Mouse (Mus musculus) heart, postnatal 10 days (tissue): Measurements from ENCODE around the gene Ctso. TPM values are rescaled to one million over a fixed set of nuclear protein-coding genes. Genes with fewer than 3 reads are reported as not detected.

Experiments
- DNase-seq, 2 experiments: peaks; one replicate each; pipeline ENCODE4 v3.0.0; 2021
- intact Hi-C: fragments of 180-260 bp; cut with DNase I; formaldehyde crosslinking; loops from one replicate; pipeline ENCODE4 v1.15.1; 2025
- total RNA-seq, 2 experiments: library from RNA; stranded (reverse); gene quantifications; 2 replicates each; pipeline ENCODE4 v1.2.3; 2021

Ctso gene
- 10 to 100 TPM; 10.2 to 11.0 TPM for total RNA-seq

- intact Hi-C loops: loop anchor here (5.0 kb wide), 2 partner anchors 95 to 425 kb away; partner anchors contain the start of gene Map9
- DNase-seq: peak; percentile 90 to 91
Measured at GRCm38 (mm10) chr3:81932141-81933101, at the start of gene Ctso. Gene Ctso (plus strand): TSS chr3:81932601.

GRCm38 (mm10) chr3:81883916-81884315, 48.5 kb upstream of the Ctso start:
- intact Hi-C loops: no loop called here
- DNase-seq: no peak

- DNase-seq: no peak
- intact Hi-C loops: no loop called here
Measured at GRCm38 (mm10) chr3:81885566-81885965, 46.8 kb upstream of the Ctso start.

- DNase-seq: no peak
- intact Hi-C loops: no loop called here
Measured at GRCm38 (mm10) chr3:81889137-81889536, 43.3 kb upstream of the Ctso start.

- no peak for DNase-seq
- intact Hi-C loops: no loop called here
Measured at GRCm38 (mm10) chr3:81910286-81911036, 21.9 kb upstream of the Ctso start.

- intact Hi-C loops: no loop called here
Measured at GRCm38 (mm10) chr3:81916030-81916686, 16.2 kb upstream of the Ctso start.

GRCm38 (mm10) chr3:81917354-81917935, 15.0 kb upstream of the Ctso start:
- no peak for DNase-seq
- intact Hi-C loops: no loop called here

More at GRCm38 (mm10) chr3:81916030-81916686, 16.2 kb upstream of the Ctso start:
- peak in 1 of 2 experiments; percentile 38 for DNase-seq

GRCm38 (mm10) chr3:81918215-81918614, 14.2 kb upstream of the Ctso start:
- intact Hi-C loops: no loop called here
- no peak for DNase-seq

- intact Hi-C loops: loop anchor here (5.0 kb wide), 1 partner anchor 1837 kb away; no protein-coding TSS in a partner anchor
- DNase-seq: no peak
Measured at GRCm38 (mm10) chr3:81919681-81920080, 12.7 kb upstream of the Ctso start.

GRCm38 (mm10) chr3:81922910-81923309, 9.5 kb upstream of the Ctso start:
- intact Hi-C loops: loop anchor here (5.0 kb wide), 1 partner anchor 1841 kb away; no protein-coding TSS in a partner anchor
- peak in 1 of 2 experiments; percentile 18 for DNase-seq

GRCm38 (mm10) chr3:81924931-81925330, 7.5 kb upstream of the Ctso start:
- intact Hi-C loops: loop anchor here (2.0 to 5.0 kb wide), 2 partner anchors 888 to 1843 kb away; partner anchors contain the start of gene Pdgfc
- peak; percentile 38 to 65 for DNase-seq

GRCm38 (mm10) chr3:81925856-81926255, 6.5 kb upstream of the Ctso start:
- intact Hi-C loops: loop anchor here (2.0 kb wide), 2 partner anchors 889 to 967 kb away; partner anchors contain the start of gene Pdgfc
- DNase-seq: no peak

GRCm38 (mm10) chr3:81926764-81927325, 5.6 kb upstream of the Ctso start:
- intact Hi-C loops: loop anchor here (2.0 kb wide), 1 partner anchor 968 kb away; no protein-coding TSS in a partner anchor
- DNase-seq: no peak

- DNase-seq: no peak
- intact Hi-C loops: no loop called here
Measured at GRCm38 (mm10) chr3:81929073-81929472, 3.3 kb upstream of the Ctso start.

- no peak for DNase-seq
- intact Hi-C loops: loop anchor here (5.0 kb wide), 2 partner anchors 96 to 426 kb away; partner anchors contain the start of gene Map9
Measured at GRCm38 (mm10) chr3:81931695-81932094, 706 bp upstream of the Ctso start.

GRCm38 (mm10) chr3:81933348-81933747, 947 bp downstream of the Ctso start:
- intact Hi-C loops: loop anchor here (5.0 kb wide), 2 partner anchors 94 to 424 kb away; partner anchors contain the start of gene Map9
- DNase-seq: no peak

- no peak for DNase-seq
- intact Hi-C loops: no loop called here
Measured at GRCm38 (mm10) chr3:81938924-81939323, 6.5 kb downstream of the Ctso start.

- no peak for DNase-seq
- intact Hi-C loops: no loop called here
Measured at GRCm38 (mm10) chr3:81942341-81942740, 9.9 kb downstream of the Ctso start.

- no peak for DNase-seq
- intact Hi-C loops: no loop called here
Measured at GRCm38 (mm10) chr3:81943097-81943496, 10.7 kb downstream of the Ctso start.
